Mouse (Mus musculus) cerebellum, adult 11 months (tissue): ENCODE results near the gene Cwc27.

Source experiments
- DNase-seq: peaks from one replicate; pipeline ENCODE4 v3.0.0; 2022

Cwc27 gene

GRCm38 (mm10) chr13:104640694-104641454, 176.1 kb downstream of the Cwc27 start:
- DNase-seq, result no peak

- no peak for DNase-seq
Observed at GRCm38 (mm10) chr13:104638988-104639387, 178.0 kb downstream of the Cwc27 start.

GRCm38 (mm10) chr13:104635965-104636462, 180.9 kb downstream of the Cwc27 start:
- DNase-seq, result no peak

- DNase-seq, result no peak
Observed at GRCm38 (mm10) chr13:104634708-104635107, 182.2 kb downstream of the Cwc27 start.

- DNase-seq, result no peak
Observed at GRCm38 (mm10) chr13:104632427-104633167, 184.3 kb downstream of the Cwc27 start.

- no peak for DNase-seq
Observed at GRCm38 (mm10) chr13:104631621-104632205, 185.2 kb downstream of the Cwc27 start.

GRCm38 (mm10) chr13:104630808-104631207, 186.1 kb downstream of the Cwc27 start:
- no peak for DNase-seq

GRCm38 (mm10) chr13:104629621-104630020, 187.3 kb downstream of the Cwc27 start:
- DNase-seq, result no peak

GRCm38 (mm10) chr13:104628019-104628418, 188.9 kb downstream of the Cwc27 start:
- no peak for DNase-seq

- no peak for DNase-seq
Observed at GRCm38 (mm10) chr13:104627169-104627909, 189.6 kb downstream of the Cwc27 start.

- no peak for DNase-seq
Observed at GRCm38 (mm10) chr13:104623130-104623891, 193.6 kb downstream of the Cwc27 start.

- DNase-seq, result no peak
Observed at GRCm38 (mm10) chr13:104622102-104622743, 194.7 kb downstream of the Cwc27 start.

- no peak for DNase-seq
Observed at GRCm38 (mm10) chr13:104620423-104620822, 196.5 kb downstream of the Cwc27 start.

GRCm38 (mm10) chr13:104619503-104620288, 197.2 kb downstream of the Cwc27 start:
- DNase-seq, result no peak

GRCm38 (mm10) chr13:104617201-104617600, 199.7 kb downstream of the Cwc27 start:
- no peak for DNase-seq

- no peak for DNase-seq
Observed at GRCm38 (mm10) chr13:104615999-104616810, 200.7 kb downstream of the Cwc27 start.

- DNase-seq, result no peak
Observed at GRCm38 (mm10) chr13:104615111-104615510, 201.8 kb downstream of the Cwc27 start.

GRCm38 (mm10) chr13:104611296-104611695, 205.6 kb downstream of the Cwc27 start:
- no peak for DNase-seq

GRCm38 (mm10) chr13:104610210-104611111, 206.5 kb downstream of the Cwc27 start:
- DNase-seq, result no peak
